Mouse (Mus musculus): ENCODE results near the gene Msl2. TPM values are rescaled to one million over a fixed set of nuclear protein-coding genes. Genes with fewer than 3 reads are reported as not detected.

The Msl2 gene
- 155 TPM for total RNA-seq (2023)

GRCm38 (mm10) chr9:101073987-101074331, at the start of gene Msl2:
Msl2 (plus strand) TSS chr9:101074101.

GRCm38 (mm10) chr9:101034448-101035098, 39.3 kb upstream of the Msl2 start, which contains the start of gene Pccb:
Pccb (minus strand) TSS chr9:101034898.

Other genes with a start within 250 kb of the Msl2 start
- gene Pccb, start 39.2 kb upstream of the Msl2 start, total RNA-seq (2023) = 19.2 TPM
- gene Ppp2r3a, start 177.7 kb downstream of the Msl2 start, total RNA-seq (2023) = 1.3 TPM

Measured in CD4-positive naive resting alpha-beta T cell, adult 57 days (primary cell).